Mouse (Mus musculus) stomach, postnatal 0 days (tissue): ENCODE data around the gene Mbnl2.

Source experiments
- CTCF ChIP-seq: IDR thresholded peaks from 2 replicates; pipeline ENCODE4 v1.5.1; 2016; ENCODE audit warnings: antibody characterized with exemption, low read depth, mild to moderate bottlenecking, moderate library complexity
- EP300 ChIP-seq: optimal IDR thresholded peaks from 2 replicates; pipeline ENCODE3; 2016; ENCODE audit warnings: antibody characterized with exemption

DNA sequence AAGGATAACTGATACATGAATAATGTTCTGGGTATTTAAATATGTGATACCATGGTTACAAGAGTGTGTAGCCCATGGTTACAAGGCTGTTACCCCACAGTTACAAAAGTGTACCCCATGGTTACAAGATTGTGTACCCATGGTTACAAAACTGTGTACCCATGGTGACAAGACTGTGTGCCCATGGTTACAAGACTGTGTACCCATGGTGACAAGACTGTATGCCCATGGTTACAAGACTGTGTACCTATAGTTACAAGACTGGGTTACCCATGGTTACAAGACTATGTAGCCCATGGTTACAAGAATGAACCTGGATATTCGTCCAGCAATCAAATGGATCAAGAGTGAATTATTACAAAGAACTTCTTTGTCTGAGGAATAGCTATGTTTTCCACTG lies 16.0 kb upstream of the Mbnl2 start:
- TF ChIP-seq CTCF (no peak), EP300 (no peak)
